Mouse (Mus musculus): ENCODE results near the gene Plekha6. TPM values are rescaled to one million over a fixed set of nuclear protein-coding genes. Genes with fewer than 3 reads are reported as not detected.
A peak's percentile ranks its signal among the peaks of the same experiment; 100 is the strongest.

Gene Plekha6
- polyA plus RNA-seq, 1 experiment from 2014 or later = 2.6 TPM

DNA sequence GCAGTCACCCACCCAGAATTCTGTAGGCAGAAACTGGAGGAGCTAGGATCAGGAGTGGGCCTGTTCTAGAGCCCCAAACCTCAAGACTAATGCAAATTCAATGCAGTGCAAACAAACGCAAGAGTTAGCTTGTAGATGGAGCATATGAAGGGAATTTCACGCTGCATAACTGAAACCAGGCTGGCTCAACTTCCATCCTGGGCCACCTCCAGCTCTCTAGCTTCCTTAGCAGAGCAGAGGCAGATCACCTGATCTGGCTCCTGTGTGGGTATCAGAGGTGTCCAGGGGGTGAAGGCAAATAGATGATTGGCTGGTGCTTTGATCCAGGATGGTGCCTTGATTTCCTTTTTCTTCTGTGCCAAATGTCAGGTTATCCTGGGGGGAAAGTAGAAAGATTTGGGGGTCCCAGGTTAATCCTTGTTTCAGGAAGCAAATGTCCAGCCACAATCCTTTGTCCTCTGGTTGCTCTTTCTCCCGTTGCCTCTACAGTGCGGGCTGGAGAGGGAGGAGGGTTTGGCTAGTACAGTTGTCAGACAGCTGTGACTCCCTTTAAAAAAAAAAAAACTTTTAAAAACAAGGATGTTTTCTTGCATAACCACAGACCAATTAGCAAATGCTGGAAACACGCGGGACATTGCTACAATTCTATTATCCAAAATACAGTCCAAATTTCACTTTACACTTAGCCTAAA lies 75.3 kb downstream of the Plekha6 start:
- no peak for ATAC-seq (ENCODE audit: low FRiP score, low read depth)
- WGBS = 63% methylated on average over 6 of the region's 6 CpGs
- Histone ChIP-seq H3K4me3 (no peak overlapping the region), H3K9me3 (no peaks in the 10 kb centered on the region), H3K9ac (no peak overlapping the region), H3K27me3 (0 out of 2 replicates have a peak, but pooled peaks cover 3% of the 10 kb centered on the region), H3K4me1 (peaks cover 39% of the 10 kb centered on the region), H3K27ac (no peak overlapping the region), H3K4me2 (replicated peaks) (no peak overlapping the region), H3K36me3 (no peaks in the 10 kb centered on the region)

DNA sequence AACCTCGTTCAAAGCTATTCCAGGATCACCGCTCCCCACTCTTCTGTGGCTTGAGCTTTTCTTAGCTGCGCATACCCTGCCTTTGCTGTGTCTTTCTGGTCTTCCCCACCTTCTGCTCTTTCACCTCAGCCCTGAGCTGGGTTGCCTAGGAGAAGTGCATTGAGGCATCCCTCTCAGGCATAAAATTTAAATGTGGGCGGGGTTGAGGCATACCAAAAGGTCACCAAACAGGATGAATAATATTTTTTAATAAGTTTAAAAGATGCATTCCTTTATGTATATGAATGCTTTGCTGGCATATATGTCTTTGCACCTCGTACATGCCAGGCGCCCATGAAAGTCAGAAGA lies 75.8 kb downstream of the Plekha6 start:
- Histone ChIP-seq H3K4me2 (replicated peaks) (no peak overlapping the region), H3K4me3 (no peak overlapping the region), H3K4me1 (peaks cover 39% of the 10 kb centered on the region), H3K9me3 (no peaks in the 10 kb centered on the region), H3K36me3 (no peaks in the 10 kb centered on the region), H3K9ac (no peak overlapping the region), H3K27ac (no peak overlapping the region), H3K27me3 (no peaks in the 10 kb centered on the region)
- 82% methylated on average over 6 of the region's 6 CpGs for WGBS
- no peak for ATAC-seq (ENCODE audit: low FRiP score, low read depth)

DNA sequence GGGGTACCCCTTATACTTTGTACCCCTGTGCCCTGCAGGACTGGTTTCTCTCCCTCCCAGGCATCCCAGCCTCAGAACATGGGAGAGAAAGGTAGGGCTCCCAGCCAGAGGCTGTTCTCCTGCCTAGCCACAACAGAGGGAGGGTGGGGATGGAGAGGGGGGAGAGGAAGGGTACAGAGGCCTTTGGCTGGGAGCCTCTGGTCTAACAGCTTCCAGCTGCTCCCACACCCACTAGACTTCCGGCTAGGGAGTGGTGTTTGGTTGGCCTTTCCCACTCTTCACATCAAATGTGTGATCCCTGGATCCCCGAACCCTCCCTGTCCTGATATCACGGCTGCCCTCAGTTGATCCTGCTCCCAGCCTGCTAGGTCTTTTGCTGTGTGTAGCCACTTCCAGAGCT lies 76.9 kb downstream of the Plekha6 start:
- peaks cover 49% of the 10 kb centered on the region for H3K4me1 ChIP-seq

DNA sequence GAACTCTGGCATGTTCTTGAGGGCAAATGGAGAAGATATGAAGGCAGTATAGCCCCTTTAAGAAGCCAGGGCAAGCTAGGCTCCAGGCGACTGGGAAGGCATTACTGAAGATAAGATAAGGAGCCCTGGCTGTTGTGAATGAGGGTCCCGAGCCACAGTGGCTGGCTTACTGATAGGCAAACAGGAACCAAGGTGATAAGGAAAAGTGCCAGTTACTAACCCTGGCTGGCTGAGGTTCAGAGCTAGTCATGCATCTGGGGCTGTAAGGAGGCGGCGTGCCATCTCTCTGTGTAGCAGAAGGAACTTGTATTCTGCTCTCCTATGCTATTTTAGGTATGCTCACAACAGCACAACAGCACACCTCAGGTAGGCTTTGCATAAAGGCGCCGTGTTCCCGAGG lies 80.7 kb downstream of the Plekha6 start:
- H3K27ac ChIP-seq = no peak overlapping the region
- no peak overlapping the region for H3K9ac ChIP-seq
- no peaks in the 10 kb centered on the region for H3K27me3 ChIP-seq
- 68% methylated on average over 7 of the region's 7 CpGs for WGBS
- ATAC-seq (ENCODE audit: low FRiP score, low read depth) = no peak
- H3K9me3 ChIP-seq = no peaks in the 10 kb centered on the region
- no peaks in the 10 kb centered on the region for H3K36me3 ChIP-seq
- H3K4me2 ChIP-seq (replicated peaks) = no peak overlapping the region
- H3K4me1 ChIP-seq = peaks cover 35% of the 10 kb centered on the region
- H3K4me3 ChIP-seq = no peak overlapping the region

More for the DNA sequence above, 76.9 kb downstream of the Plekha6 start:
- Histone ChIP-seq H3K4me2 (replicated peaks) (no peak overlapping the region), H3K4me3 (no peak overlapping the region), H3K36me3 (no peaks in the 10 kb centered on the region), H3K9ac (no peak overlapping the region), H3K9me3 (no peaks in the 10 kb centered on the region), H3K27ac (no peak overlapping the region), H3K27me3 (no peaks in the 10 kb centered on the region)
- ATAC-seq (ENCODE audit: low FRiP score, low read depth) = no peak
- WGBS = 18% methylated on average over 3 of the region's 3 CpGs

DNA sequence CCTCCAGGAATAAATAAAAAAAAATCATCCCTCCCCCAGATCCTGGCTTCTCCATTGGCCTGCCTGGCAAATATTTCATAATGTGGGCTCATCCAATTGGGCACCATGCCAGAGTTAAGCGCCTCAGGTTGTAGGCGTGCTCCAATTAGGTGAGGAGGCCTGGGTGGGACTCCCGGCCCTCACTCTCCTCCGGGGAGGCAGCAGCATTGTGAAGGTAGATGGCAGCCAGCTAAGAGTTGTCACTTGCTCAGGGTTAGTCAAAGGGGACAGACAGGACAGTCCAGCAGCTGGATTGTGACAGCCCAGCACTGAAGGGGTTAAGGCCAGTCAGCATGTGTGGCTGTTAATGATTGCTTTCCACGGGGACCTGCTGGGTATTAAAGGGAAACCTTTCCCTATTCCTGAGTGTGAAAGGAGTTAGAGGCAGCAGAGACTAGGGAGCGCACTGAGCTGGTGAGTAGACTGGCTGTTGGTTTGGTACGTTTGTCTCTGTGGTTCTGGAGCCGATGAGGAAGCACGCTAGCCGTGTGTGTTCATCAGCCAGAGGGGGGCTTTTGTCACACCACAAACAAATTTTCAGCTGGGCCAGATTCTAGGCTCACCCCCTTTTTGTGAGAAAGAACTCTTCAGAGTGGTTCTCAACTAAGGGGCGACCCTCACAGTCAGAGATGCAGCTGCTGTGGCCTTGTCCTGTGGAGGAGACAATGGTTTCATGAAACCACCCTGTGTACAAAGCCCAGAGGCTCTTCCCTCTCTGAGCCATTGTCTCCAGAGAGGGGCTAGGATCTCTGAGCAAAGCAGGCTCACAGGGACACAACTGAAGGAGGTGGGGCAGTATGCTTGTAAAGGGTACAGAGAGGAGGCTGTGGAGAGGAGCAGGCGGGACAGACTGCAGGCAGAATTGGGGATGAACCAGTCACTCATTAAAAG lies 81.9 kb downstream of the Plekha6 start:
- ATAC-seq (ENCODE audit: low FRiP score, low read depth) = 0 out of 2 replicates have a peak, but pooled peaks have one; percentile 36
- 25% methylated on average over 12 of the region's 12 CpGs for WGBS
- no peak overlapping the region for H3K27ac ChIP-seq
- no peaks in the 10 kb centered on the region for H3K36me3 ChIP-seq
- H3K27me3 ChIP-seq = no peaks in the 10 kb centered on the region
- H3K4me1 ChIP-seq = peaks cover 29% of the 10 kb centered on the region
- H3K4me2 ChIP-seq (replicated peaks) = peak overlapping the region; percentile 38
- peak overlapping the region; percentile 8; the same call in 1 of the 2 replicates for H3K9ac ChIP-seq
- H3K9me3 ChIP-seq = no peaks in the 10 kb centered on the region
- no peak overlapping the region for H3K4me3 ChIP-seq

DNA sequence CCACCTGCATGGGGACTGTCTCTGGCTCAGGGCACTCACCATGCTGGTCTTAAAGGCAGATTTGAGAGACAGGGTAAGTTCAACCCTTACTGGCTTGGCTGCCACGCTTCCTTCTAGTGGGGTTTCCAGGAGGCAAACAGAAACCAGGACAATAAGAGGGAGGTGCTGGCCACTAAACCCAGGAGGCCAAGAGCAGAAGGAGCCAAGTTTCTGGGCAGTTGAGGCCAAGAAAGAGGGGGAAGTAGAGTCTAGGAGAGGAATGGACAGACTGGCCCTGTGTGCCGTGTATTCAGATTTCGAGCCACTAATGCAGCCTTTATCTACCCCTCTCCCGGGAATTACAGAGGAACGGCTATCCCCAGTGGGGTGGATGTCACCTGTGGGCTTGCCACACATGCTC lies 83.2 kb downstream of the Plekha6 start:
- no peak for ATAC-seq (ENCODE audit: low FRiP score, low read depth)
- WGBS = 79% methylated on average over 5 of the region's 5 CpGs
- H3K36me3 ChIP-seq = no peaks in the 10 kb centered on the region

DNA sequence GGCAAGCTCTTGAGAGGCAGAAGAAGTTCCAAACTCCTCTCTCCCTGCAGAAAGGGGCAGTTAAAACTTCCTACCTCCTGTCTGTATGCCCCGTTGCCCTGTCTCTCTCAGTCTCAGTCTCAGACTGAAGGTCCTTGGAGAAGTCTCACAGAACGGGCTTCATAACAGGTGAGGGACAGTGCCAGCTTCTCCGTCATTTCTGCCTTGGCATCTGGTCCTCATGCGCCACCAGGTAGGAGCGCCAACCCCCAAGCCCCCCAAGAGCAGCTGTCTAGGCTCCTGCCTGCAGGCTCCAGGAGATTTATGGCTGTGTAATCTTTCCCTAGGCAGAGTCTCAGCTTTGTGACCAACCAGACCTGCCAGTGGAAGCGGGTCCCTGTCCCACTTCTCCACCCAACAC lies 86.8 kb downstream of the Plekha6 start:
- H3K4me2 ChIP-seq (replicated peaks) = no peak overlapping the region
- H3K9ac ChIP-seq = no peak overlapping the region
- no peaks in the 10 kb centered on the region for H3K36me3 ChIP-seq
- H3K27ac ChIP-seq = no peak overlapping the region
- 80% methylated on average over 6 of the region's 6 CpGs for WGBS
- H3K9me3 ChIP-seq = no peaks in the 10 kb centered on the region
- peaks cover 49% of the 10 kb centered on the region for H3K4me1 ChIP-seq
- H3K4me3 ChIP-seq = no peak overlapping the region
- ATAC-seq (ENCODE audit: low FRiP score, low read depth) = no peak
- H3K27me3 ChIP-seq = 0 out of 2 replicates have a peak, but pooled peaks cover 4% of the 10 kb centered on the region

More for the DNA sequence above, 83.2 kb downstream of the Plekha6 start:
- Histone ChIP-seq H3K9ac (no peak overlapping the region), H3K4me3 (no peak overlapping the region), H3K9me3 (no peaks in the 10 kb centered on the region), H3K27ac (no peak overlapping the region), H3K27me3 (no peaks in the 10 kb centered on the region), H3K4me2 (replicated peaks) (no peak overlapping the region), H3K4me1 (peaks cover 34% of the 10 kb centered on the region)

DNA sequence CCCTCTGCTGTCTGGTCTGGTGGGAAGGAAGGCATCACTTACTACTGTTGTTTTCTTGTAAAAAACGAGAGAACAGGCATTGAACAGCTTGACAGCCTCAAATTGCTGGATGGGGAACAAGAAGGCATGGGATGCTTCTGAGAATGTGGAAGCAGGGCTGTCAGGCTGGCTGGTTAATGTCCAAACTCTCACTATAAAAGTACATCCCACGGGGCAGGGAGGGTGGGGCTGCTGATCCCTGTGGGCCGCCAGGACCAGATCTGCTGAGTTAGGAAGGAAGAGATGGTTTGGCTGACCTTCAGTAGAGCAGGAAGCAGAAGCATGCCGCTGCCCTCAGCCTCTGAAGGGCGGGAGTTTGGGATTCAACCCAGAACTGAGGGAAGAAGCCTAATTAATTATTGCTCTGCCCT lies 87.6 kb downstream of the Plekha6 start:
- ATAC-seq (ENCODE audit: low FRiP score, low read depth) = no peak
- H3K9me3 ChIP-seq = no peaks in the 10 kb centered on the region
- H3K27ac ChIP-seq = no peak overlapping the region
- no peaks in the 10 kb centered on the region for H3K36me3 ChIP-seq
- H3K27me3 ChIP-seq = peaks cover 5% of the 10 kb centered on the region; the same call in 1 of the 2 replicates
- 20% methylated on average over 5 of the region's 5 CpGs for WGBS
- peaks cover 42% of the 10 kb centered on the region for H3K4me1 ChIP-seq
- no peak overlapping the region for H3K4me2 ChIP-seq (replicated peaks)
- H3K4me3 ChIP-seq = no peak overlapping the region
- H3K9ac ChIP-seq = no peak overlapping the region

DNA sequence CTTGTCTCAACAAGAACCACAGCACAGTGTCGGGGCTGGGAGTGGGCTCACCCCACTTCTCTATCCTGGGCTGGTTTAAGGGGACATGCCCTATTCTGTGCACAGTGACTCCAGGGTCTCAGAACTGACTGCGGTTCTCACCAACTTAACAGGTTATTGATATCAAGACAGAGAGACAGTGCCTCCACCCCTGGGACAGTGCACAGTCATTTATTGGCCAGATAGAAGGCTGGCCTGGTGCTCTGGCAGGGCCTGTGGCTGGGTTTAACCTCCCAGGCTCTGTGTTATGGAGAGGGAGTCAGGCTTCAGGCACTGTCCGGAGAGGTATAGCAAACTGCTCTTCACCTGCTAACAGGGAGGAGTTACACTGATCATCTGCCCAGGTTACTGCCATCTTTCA lies 88.2 kb downstream of the Plekha6 start:
- no peak overlapping the region for H3K4me2 ChIP-seq (replicated peaks)
- H3K36me3 ChIP-seq = no peaks in the 10 kb centered on the region
- H3K9ac ChIP-seq = no peak overlapping the region
- no peaks in the 10 kb centered on the region for H3K9me3 ChIP-seq
- H3K4me3 ChIP-seq = no peak overlapping the region
- peaks cover 39% of the 10 kb centered on the region for H3K4me1 ChIP-seq
- 83% methylated on average over 3 of the region's 3 CpGs for WGBS
- no peak overlapping the region for H3K27ac ChIP-seq
- H3K27me3 ChIP-seq = peaks cover 9% of the 10 kb centered on the region; the same call in 1 of the 2 replicates
- ATAC-seq (ENCODE audit: low FRiP score, low read depth) = no peak

DNA sequence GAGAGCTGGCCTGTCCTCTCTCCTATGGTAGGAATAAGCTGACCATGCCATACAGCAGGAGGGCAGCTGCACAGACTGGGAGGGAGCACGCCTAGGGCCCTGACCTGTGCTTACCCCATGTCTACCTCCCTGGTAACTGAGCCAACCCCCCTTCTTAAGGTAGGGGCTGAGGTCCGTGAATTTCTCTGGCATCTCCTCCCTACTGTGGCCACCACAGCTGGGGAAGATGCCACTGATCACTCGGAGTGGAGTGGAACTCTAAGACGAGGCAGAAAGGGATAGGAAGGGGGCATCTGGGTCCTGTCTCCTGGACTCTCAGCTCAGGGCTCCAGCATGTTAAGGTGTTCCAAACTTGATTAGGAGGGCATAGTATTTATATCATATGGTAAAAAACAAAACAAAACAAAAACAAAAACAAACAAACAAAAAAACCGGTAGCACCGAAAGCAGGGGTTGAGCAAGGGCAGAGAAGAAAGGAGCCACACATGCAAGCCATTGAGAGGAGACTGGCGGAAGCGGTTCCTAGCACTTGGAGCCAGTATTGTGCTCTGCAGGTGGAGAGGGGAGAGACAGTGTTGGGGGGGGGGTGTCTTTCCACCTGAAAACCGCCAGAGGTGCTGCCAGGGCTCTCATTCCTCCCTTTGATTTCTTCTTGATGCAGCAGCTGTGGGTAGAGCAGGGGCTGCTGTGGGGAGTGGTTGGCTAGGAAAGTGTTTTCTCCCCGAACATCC lies 89.0 kb downstream of the Plekha6 start:
- no peak overlapping the region for H3K27ac ChIP-seq
- H3K4me3 ChIP-seq = no peak overlapping the region
- H3K27me3 ChIP-seq = peaks cover 9% of the 10 kb centered on the region; the same call in 1 of the 2 replicates
- no peaks in the 10 kb centered on the region for H3K9me3 ChIP-seq
- ATAC-seq (ENCODE audit: low FRiP score, low read depth) = no peak
- H3K9ac ChIP-seq = no peak overlapping the region
- H3K4me1 ChIP-seq = peaks cover 37% of the 10 kb centered on the region
- WGBS = 43% methylated on average over 10 of the region's 10 CpGs
- no peak overlapping the region for H3K4me2 ChIP-seq (replicated peaks)
- no peaks in the 10 kb centered on the region for H3K36me3 ChIP-seq

DNA sequence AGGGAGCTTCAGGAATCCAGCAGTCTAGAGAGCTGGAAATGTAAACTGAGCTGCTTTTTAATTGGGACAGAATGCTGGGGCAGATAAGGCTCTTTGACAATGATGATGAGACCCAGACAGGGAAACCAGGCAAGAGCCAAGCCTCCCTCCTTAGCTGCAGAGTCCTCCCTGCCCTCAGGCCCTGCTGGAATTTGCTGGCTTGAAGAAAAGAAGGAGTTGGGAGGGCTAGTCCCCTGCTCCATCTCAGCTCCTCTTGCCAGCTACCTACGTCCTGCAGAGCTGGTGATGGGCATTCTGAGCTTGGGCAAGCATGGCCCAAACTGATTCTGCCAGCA lies 89.5 kb downstream of the Plekha6 start:
- no peaks in the 10 kb centered on the region for H3K9me3 ChIP-seq
- no peak overlapping the region for H3K4me2 ChIP-seq (replicated peaks)
- H3K36me3 ChIP-seq = no peaks in the 10 kb centered on the region
- H3K27me3 ChIP-seq = peaks cover 9% of the 10 kb centered on the region; the same call in 1 of the 2 replicates
- no peak overlapping the region for H3K27ac ChIP-seq
- H3K4me3 ChIP-seq = no peak overlapping the region
- no peak for ATAC-seq (ENCODE audit: low FRiP score, low read depth)
- H3K4me1 ChIP-seq = peaks cover 37% of the 10 kb centered on the region
- H3K9ac ChIP-seq = no peak overlapping the region
- 40% methylated on average over 1 of the region's 1 CpGs for WGBS

DNA sequence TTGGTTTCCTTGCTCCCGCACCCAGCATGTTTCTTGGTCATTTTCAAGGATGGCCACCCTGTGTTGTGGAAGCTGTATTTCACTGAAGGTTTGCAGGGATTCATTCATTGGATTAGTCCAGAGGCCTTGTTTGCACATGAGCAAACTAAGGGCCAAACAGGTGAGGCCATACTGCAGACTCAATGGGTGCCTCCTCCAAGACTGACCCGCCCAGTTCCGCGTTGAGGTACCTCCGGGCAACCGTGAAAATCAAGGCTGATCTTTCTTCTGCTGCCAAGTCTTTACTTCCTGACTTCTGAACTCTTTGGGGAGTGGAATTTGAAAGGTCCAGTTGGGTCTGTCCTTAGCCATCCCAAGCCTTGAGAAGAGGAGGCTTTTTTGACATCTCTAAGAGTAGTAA lies 90.2 kb downstream of the Plekha6 start:
- H3K27ac ChIP-seq = no peak overlapping the region
- no peak overlapping the region for H3K4me2 ChIP-seq (replicated peaks)
- peaks cover 37% of the 10 kb centered on the region for H3K4me1 ChIP-seq
- WGBS = 87% methylated on average over 6 of the region's 6 CpGs
- H3K9ac ChIP-seq = no peak overlapping the region
- H3K36me3 ChIP-seq = no peaks in the 10 kb centered on the region
- no peak for ATAC-seq (ENCODE audit: low FRiP score, low read depth)
- H3K9me3 ChIP-seq = no peaks in the 10 kb centered on the region
- H3K4me3 ChIP-seq = no peak overlapping the region
- H3K27me3 ChIP-seq = peaks cover 9% of the 10 kb centered on the region; the same call in 1 of the 2 replicates
